Mouse (Mus musculus): ENCODE results near the gene Dpp3.

DNA sequence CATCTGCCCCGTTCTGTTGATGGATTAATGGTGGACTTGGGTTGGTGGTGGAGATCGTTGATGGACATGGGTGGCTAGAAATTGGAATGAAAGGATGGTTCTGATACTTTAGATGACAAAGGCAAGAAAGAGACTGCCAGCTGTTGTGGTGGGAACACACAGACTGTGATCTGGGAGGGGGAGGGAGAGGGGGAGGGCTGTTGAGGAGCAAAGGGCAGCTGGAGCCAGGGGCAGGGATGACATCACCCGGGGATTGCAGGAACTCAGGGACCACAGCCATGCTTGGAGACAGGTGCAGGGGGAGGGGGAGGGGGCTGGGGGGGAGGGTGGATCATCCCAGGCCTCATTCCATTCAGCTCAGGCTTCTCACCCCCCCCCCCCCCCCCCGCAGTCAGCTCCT is 51.8 kb downstream of the Dpp3 start:
- TF ChIP-seq CTCF (IDR thresholded peaks at IDR 0.05; ENCODE audit: borderline replicate concordance, insufficient read depth, low read depth, low read length) (no peak), POLR2A (IDR thresholded peaks at IDR 0.05; ENCODE audit: borderline replicate concordance, insufficient read depth, low read length) (no peak)
